Mouse (Mus musculus) hindbrain, embryonic 14.5 days (tissue): ENCODE measurements around the gene Fgfr2. TPM values are rescaled to one million over a fixed set of nuclear protein-coding genes. Genes with fewer than 3 reads are reported as not detected.

ENCODE experiments used
- ATAC-seq: fragments of 200-750 bp; cut with Nextera tagmentation; 2 replicates; pipeline ENCODE4 v1.8.0; 2017; ENCODE audit warnings: moderate number of reproducible peaks, mild to moderate bottlenecking, moderate TSS enrichment, moderate library complexity; ENCODE audit not compliant: low FRiP score
- DNase-seq: peaks from one replicate; pipeline ENCODE4 v3.0.0-alpha.2; 2015; ENCODE audit warnings: low spot score
- H3K27ac ChIP-seq: fragments of 300-500 bp; sonication (generic); 2 replicates; pipeline ENCODE4 v1.5.1; 2014; ENCODE audit warnings: mild to moderate bottlenecking, moderate library complexity
- H3K27me3 ChIP-seq: fragments of 300-500 bp; sonication (generic); 2 replicates; pipeline ENCODE4 v1.6.1; 2014; ENCODE audit warnings: mild to moderate bottlenecking, low read length, mixed read lengths; ENCODE audit not compliant: control insufficient read depth, insufficient read depth
- H3K36me3 ChIP-seq: fragments of 300-500 bp; sonication (generic); replicated peaks from 2 replicates; pipeline ENCODE4 v1.6.1; 2014; ENCODE audit not compliant: control insufficient read depth, insufficient read depth
- H3K4me1 ChIP-seq: fragments of 300-500 bp; sonication (generic); replicated peaks from 2 replicates; pipeline ENCODE4 v1.6.1; 2014; ENCODE audit warnings: antibody characterized with exemption, low read length, mixed read lengths; ENCODE audit not compliant: control insufficient read depth, insufficient read depth
- H3K4me2 ChIP-seq: fragments of 300-500 bp; sonication (generic); replicated peaks from 2 replicates; pipeline ENCODE4 v1.6.1; 2014; ENCODE audit warnings: mild to moderate bottlenecking, moderate library complexity
- H3K4me3 ChIP-seq: fragments of 300-500 bp; sonication (generic); replicated peaks from 2 replicates; pipeline ENCODE4 v1.5.1; 2014; ENCODE audit warnings: mild to moderate bottlenecking, low read length
- H3K9ac ChIP-seq: fragments of 300-500 bp; sonication (generic); 2 replicates; pipeline ENCODE4 v1.6.1; 2014
- H3K9me3 ChIP-seq: fragments of 300-500 bp; sonication (generic); 2 replicates; pipeline ENCODE4 v1.6.1; 2016; ENCODE audit warnings: low read length; ENCODE audit not compliant: control insufficient read depth
- WGBS: fragments of 180-500 bp; shearing (Covaris S2); extraction: QIAGEN DNeasy Blood & Tissue Kit; methylation state at CpG from one replicate; pipeline ENCODE4 v1.1.7; 2014; 5-methylcytosine and 5-hydroxymethylcytosine counted together
- polyA plus RNA-seq: library from polyadenylated mRNA; unstranded; fragments of >200 nt; fragmentation: Nextera tagmentation; extraction: Ambion mirVana; gene quantifications from 2 replicates; pipeline ENCODE4 v1.2.1, GENCODE M21; 2014

Fgfr2 gene
- polyA plus RNA-seq, 1 experiment from 2014 or later = 43.5 TPM

GRCm38 (mm10) chr7:131009178-131009577 is 2114.0 kb downstream of the Fgfr2 start:
- WGBS = 85% methylated on average over 5 of the region's 5 CpGs
- DNase-seq (no peak), ATAC-seq (no peak)
- Histone ChIP-seq H3K4me2 (no peak overlapping the region), H3K36me3 (no peaks in the 10 kb centered on the region), H3K4me3 (no peak overlapping the region), H3K9ac (no peak overlapping the region), H3K27ac (no peak overlapping the region), H3K27me3 (no peaks in the 10 kb centered on the region), H3K9me3 (peaks cover 18% of the 10 kb centered on the region), H3K4me1 (no peaks in the 10 kb centered on the region)

DNA sequence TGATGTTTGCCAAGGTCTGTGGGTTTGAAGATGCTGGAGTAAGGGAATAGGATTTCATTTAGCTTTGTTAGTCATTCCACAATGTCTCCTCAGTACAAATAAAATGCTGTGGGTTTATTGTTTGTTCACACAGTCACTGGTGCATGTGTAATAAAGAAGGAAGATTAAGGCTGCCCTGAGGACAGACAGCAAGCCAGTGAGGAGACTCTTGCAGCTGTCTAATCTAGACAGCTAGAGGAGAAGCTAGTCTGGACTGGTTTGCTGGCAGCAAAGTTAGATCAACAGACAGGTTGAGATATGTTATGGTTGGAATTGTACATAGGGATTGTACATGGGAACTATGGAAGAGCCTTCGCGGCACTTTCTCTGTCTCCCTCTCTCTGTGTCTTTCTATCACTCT is 2115.9 kb downstream of the Fgfr2 start:
- DNase-seq = no peak
- H3K4me2 ChIP-seq = no peak overlapping the region
- no peak overlapping the region for H3K4me3 ChIP-seq
- H3K27me3 ChIP-seq = no peaks in the 10 kb centered on the region
- H3K27ac ChIP-seq = no peak overlapping the region
- 100% methylated on average over 2 of the region's 2 CpGs for WGBS
- no peaks in the 10 kb centered on the region for H3K36me3 ChIP-seq
- peaks cover 11% of the 10 kb centered on the region for H3K9me3 ChIP-seq
- H3K9ac ChIP-seq = no peak overlapping the region
- ATAC-seq = no peak
- H3K4me1 ChIP-seq = no peaks in the 10 kb centered on the region

DNA sequence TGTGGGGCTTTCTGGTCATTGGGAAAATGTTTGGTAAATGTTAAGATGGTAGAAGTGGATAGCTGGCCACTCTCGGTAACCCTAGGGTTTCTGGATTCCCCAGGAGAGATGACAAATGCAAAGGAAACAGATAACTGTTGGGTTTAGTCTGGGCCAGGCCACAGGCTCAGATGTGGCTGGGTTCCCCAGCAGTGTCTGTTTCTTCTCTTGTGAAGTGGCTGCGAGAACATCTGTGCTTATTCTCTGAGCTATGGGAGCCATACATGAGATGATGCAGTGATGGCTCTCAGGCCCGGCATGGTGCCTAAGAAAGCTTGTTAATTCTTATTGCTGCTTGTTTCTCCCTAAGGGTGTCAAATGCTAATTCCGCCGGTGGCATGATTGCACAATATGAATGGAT is 2119.1 kb downstream of the Fgfr2 start:
- no peak overlapping the region for H3K9ac ChIP-seq
- WGBS = 85% methylated on average over 5 of the region's 5 CpGs
- DNase-seq (no peak), ATAC-seq (no peak)
- H3K4me2 ChIP-seq = no peak overlapping the region
- H3K36me3 ChIP-seq = no peaks in the 10 kb centered on the region
- H3K27me3 ChIP-seq = no peaks in the 10 kb centered on the region
- H3K4me3 ChIP-seq = no peak overlapping the region
- H3K4me1 ChIP-seq = no peaks in the 10 kb centered on the region
- H3K27ac ChIP-seq = no peak overlapping the region
- H3K9me3 ChIP-seq = peaks cover 11% of the 10 kb centered on the region

DNA sequence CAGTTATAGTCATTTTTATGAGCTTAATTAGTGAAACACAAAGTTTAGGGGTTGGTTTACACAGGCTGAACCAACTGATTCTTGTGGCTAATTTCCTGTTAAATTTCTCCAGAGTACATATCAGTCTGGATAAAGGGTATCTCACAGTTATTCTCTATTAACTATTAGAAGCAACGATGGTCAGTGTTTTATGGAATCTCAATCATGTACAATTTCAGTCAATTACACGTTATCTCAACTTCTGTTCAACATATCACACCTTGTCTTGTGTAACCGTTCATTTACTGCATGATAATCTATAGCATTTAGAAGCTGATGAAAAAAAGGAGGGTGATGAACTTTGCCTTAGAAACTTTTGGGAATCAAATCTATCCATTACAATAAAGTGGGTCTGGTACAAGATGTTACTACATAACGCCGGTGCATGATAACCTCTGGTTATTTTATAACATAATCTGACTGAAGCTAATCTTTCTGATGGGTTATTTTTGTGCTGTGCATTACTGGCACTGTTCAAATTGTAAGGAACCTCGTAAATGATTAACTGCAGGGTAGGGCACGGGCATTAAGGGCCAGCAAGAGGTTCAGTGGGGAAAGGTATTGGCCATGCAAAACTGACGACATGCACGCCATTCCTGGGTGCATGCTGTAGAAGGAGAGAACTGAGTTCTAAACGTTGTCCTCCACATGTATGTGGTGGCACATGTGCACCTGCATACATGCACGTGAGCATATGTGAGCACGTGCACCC is 2121.0 kb downstream of the Fgfr2 start:
- Histone ChIP-seq H3K27ac (no peak overlapping the region), H3K9me3 (peaks cover 6% of the 10 kb centered on the region), H3K4me2 (no peak overlapping the region), H3K4me1 (no peaks in the 10 kb centered on the region), H3K36me3 (no peaks in the 10 kb centered on the region), H3K4me3 (no peak overlapping the region), H3K27me3 (no peaks in the 10 kb centered on the region), H3K9ac (no peak overlapping the region)
- ATAC-seq = no peak
- WGBS = 92% methylated on average over 12 of the region's 12 CpGs
- no peak for DNase-seq

DNA sequence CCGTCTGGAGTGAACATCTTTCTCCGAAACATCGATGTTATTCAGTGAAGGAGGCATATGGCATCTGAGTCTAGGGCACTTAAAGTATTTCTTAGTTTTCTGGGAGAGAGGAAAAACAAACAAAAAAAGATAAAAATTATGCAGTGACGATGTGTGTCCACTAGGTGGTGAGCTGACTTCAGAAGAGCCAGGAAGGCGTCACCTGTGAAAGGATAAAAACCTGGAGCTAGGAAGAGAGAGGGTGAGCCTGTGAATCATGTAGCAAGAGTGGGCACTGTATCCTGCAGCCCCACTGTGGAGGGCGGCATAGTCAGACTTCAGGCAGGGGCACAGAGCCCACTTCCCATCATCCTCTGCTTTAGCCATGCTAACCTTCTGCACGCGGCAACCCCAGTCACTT is 2129.2 kb downstream of the Fgfr2 start:
- Histone ChIP-seq H3K4me3 (no peak overlapping the region), H3K4me2 (no peak overlapping the region), H3K4me1 (no peaks in the 10 kb centered on the region), H3K36me3 (no peaks in the 10 kb centered on the region), H3K27ac (no peak overlapping the region), H3K9ac (no peak overlapping the region), H3K27me3 (no peaks in the 10 kb centered on the region), H3K9me3 (no peaks in the 10 kb centered on the region)
- 56% methylated on average over 8 of the region's 8 CpGs for WGBS
- DNase-seq (peak; percentile 53), ATAC-seq (no peak)

GRCm38 (mm10) chr7:130991174-130991789 is 2131.9 kb downstream of the Fgfr2 start:
- no peaks in the 10 kb centered on the region for H3K9me3 ChIP-seq
- no peak overlapping the region for H3K4me2 ChIP-seq
- ATAC-seq (no peak), DNase-seq (no peak)
- WGBS = 91% methylated on average over 13 of the region's 13 CpGs
- no peaks in the 10 kb centered on the region for H3K27me3 ChIP-seq
- H3K36me3 ChIP-seq = no peaks in the 10 kb centered on the region
- no peak overlapping the region for H3K27ac ChIP-seq
- H3K4me3 ChIP-seq = no peak overlapping the region
- H3K4me1 ChIP-seq = no peaks in the 10 kb centered on the region
- H3K9ac ChIP-seq = no peak overlapping the region

DNA sequence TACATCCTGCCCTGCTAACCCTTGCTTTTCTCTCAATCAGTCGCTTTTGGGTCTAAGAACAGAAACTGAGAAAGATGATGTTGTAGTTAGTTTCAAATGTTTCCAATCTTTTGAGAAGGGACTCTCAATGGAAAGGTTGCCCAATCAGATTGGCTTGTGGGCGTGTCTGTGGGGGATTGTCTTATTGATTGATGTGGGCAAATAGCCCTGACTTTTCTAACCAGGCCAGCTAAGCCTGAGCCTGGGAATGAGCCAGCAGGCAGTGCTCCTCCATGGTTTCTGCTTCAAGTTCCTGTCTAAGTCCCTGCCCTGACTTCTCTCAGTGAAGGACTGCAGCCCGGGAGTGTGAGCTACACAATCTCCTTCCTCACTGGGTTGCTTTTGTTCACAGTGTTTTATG is 2133.8 kb downstream of the Fgfr2 start:
- 54% methylated on average over 3 of the region's 3 CpGs for WGBS
- Histone ChIP-seq H3K9me3 (no peaks in the 10 kb centered on the region), H3K9ac (no peak overlapping the region), H3K27me3 (no peaks in the 10 kb centered on the region), H3K36me3 (no peaks in the 10 kb centered on the region), H3K4me1 (no peaks in the 10 kb centered on the region), H3K27ac (no peak overlapping the region), H3K4me3 (no peak overlapping the region), H3K4me2 (no peak overlapping the region)
- no peak for ATAC-seq
- DNase-seq = no peak

- DNase-seq = no peak
- Histone ChIP-seq H3K4me3 (no peak overlapping the region), H3K9ac (no peak overlapping the region), H3K27me3 (no peaks in the 10 kb centered on the region), H3K4me2 (no peak overlapping the region), H3K27ac (no peak overlapping the region), H3K4me1 (no peaks in the 10 kb centered on the region), H3K9me3 (no peaks in the 10 kb centered on the region), H3K36me3 (no peaks in the 10 kb centered on the region)
- 81% methylated on average over 5 of the region's 5 CpGs for WGBS
- no peak for ATAC-seq
These were observed 2135.0 kb downstream of the Fgfr2 start for GRCm38 (mm10) chr7:130988146-130988545.

DNA sequence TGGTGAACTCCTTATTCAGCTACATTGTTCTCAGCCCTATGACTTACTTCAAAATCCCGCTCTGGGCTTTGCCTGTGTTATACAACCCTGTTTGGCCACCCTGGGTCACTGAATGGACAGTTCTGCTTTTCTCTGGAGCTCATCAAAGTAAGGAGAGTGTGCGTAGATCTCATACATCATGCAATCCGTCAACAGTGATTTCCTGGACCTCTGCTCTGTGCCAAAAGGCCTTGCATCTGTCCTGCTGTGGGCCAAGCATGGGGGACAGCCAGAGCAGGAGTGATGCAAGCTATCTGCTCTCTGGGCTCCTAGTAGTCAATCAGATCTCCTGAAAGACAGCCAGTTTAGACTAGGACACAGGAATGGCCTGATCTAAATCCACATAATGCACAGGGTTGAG is 2137.4 kb downstream of the Fgfr2 start:
- no peaks in the 10 kb centered on the region for H3K9me3 ChIP-seq
- ATAC-seq = no peak
- WGBS = 94% methylated on average over 3 of the region's 3 CpGs
- no peak overlapping the region for H3K9ac ChIP-seq
- DNase-seq = no peak
- H3K4me1 ChIP-seq = no peaks in the 10 kb centered on the region
- no peak overlapping the region for H3K4me3 ChIP-seq
- H3K27me3 ChIP-seq = no peaks in the 10 kb centered on the region
- no peak overlapping the region for H3K27ac ChIP-seq
- H3K4me2 ChIP-seq = no peak overlapping the region
- H3K36me3 ChIP-seq = no peaks in the 10 kb centered on the region
